Mouse (Mus musculus) forebrain, embryonic 14.5 days (tissue): ENCODE results near the gene Krt19. TPM values are rescaled to one million over a fixed set of nuclear protein-coding genes. Genes with fewer than 3 reads are reported as not detected.

Experiments used
- polyA plus RNA-seq: library from polyadenylated mRNA; unstranded; fragments of >200 nt; fragmentation: Nextera tagmentation; extraction: Ambion mirVana; gene quantifications from 2 replicates; pipeline ENCODE4 v1.2.1, GENCODE M21; 2014

The Krt19 gene
- polyA plus RNA-seq, 1 experiment from 2014 or later: 1.2 TPM

Other genes with a start within 250 kb of the Krt19 start
- gene Krtap31-1, start 240.7 kb downstream of the Krt19 start, polyA plus RNA-seq: not detected in 2 replicates
- gene Gm11565, start 233.9 kb downstream of the Krt19 start, polyA plus RNA-seq: not detected in 2 replicates
- not detected in 2 replicates for gene Krtap31-2, start 212.4 kb downstream of the Krt19 start, polyA plus RNA-seq
- not detected in 2 replicates for gene Krtap9-5, start 200.2 kb downstream of the Krt19 start, polyA plus RNA-seq
- gene Krtap29-1, start 169.6 kb downstream of the Krt19 start, polyA plus RNA-seq: not detected in 2 replicates
- 0.09 TPM in 1 of 2 replicates, not detected in the other for gene Krtap16-1, start 162.1 kb downstream of the Krt19 start, polyA plus RNA-seq
- 0.30 TPM in 1 of 2 replicates, not detected in the other for gene Krtap17-1, start 154.7 kb downstream of the Krt19 start, polyA plus RNA-seq
- not detected in 2 replicates for gene Krt33a, start 132.5 kb downstream of the Krt19 start, polyA plus RNA-seq
- gene Krt33b, start 118.8 kb downstream of the Krt19 start, polyA plus RNA-seq: not detected in 2 replicates
- not detected in 2 replicates for gene Krt34, start 107.1 kb downstream of the Krt19 start, polyA plus RNA-seq
- not detected in 2 replicates for gene Krt31, start 98.1 kb downstream of the Krt19 start, polyA plus RNA-seq
- gene Krt32, start 60.4 kb downstream of the Krt19 start, polyA plus RNA-seq: not detected in 2 replicates
- gene Krt35, start 52.4 kb downstream of the Krt19 start, polyA plus RNA-seq: not detected in 2 replicates
- gene Krt36, start 43.0 kb downstream of the Krt19 start, polyA plus RNA-seq: not detected in 2 replicates
- not detected in 2 replicates for gene Krt13, start 27.1 kb downstream of the Krt19 start, polyA plus RNA-seq
- gene Krt15, start 12.7 kb downstream of the Krt19 start, polyA plus RNA-seq: 0.17 and 0.22 TPM in 2 replicates
- not detected in 2 replicates for gene Krt9, start 44.6 kb upstream of the Krt19 start, polyA plus RNA-seq
- 0.20 TPM in 1 of 2 replicates, not detected in the other for gene Krt14, start 58.9 kb upstream of the Krt19 start, polyA plus RNA-seq
- not detected in 2 replicates for gene Krt16, start 100.2 kb upstream of the Krt19 start, polyA plus RNA-seq
- 0.14 and 0.23 TPM in 2 replicates for gene Krt17, start 112.4 kb upstream of the Krt19 start, polyA plus RNA-seq
- 0.21 TPM in 1 of 2 replicates, not detected in the other for gene Krt42, start 121.2 kb upstream of the Krt19 start, polyA plus RNA-seq
- 1,289 and 1,493 TPM in 2 replicates for gene Eif1, start 171.2 kb upstream of the Krt19 start, polyA plus RNA-seq
- 0.43 and 0.93 TPM in 2 replicates for gene Gast, start 185.7 kb upstream of the Krt19 start, polyA plus RNA-seq
- gene Hap1, start 207.5 kb upstream of the Krt19 start, polyA plus RNA-seq: 55.1 and 81.9 TPM in 2 replicates
- gene Jup, start 249.1 kb upstream of the Krt19 start, polyA plus RNA-seq: 33.3 and 50.8 TPM in 2 replicates